Mouse (Mus musculus) telencephalon, adult 2 months (tissue): ENCODE results near the gene Vmn2r99.

ENCODE experiments used
- DNase-seq: peaks from one replicate; pipeline ENCODE4 v3.0.0-alpha.2; 2011; ENCODE audit warnings: low read depth, low spot score

The Vmn2r99 gene

DNA sequence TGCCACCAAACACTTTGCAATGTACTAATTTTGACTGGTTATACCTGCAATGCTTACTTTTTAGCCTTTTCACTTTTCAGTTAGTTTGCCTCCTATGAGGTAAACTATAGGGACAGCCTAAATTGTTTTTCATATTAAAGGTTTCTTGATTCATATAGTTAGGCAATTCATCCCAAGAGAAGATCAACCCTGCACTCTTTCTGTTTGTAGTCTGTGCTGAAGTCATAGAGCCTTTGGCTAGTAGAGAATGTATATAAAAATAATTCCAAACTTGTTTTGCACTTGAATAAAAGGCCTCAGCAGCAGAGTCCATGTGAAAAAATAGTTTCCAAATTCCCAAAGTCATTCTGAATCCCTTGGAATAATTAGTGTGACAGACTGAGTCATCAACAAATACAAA is at the start of gene Vmn2r99:
Gene Vmn2r99 (plus strand): TSS at position 301 of the 400 bp plus-strand sequence.
- DNase-seq, result no peak

GRCm38 (mm10) chr17:19437623-19438022 is 75.9 kb downstream of the Vmn2r99 start:
- no peak for DNase-seq

DNA sequence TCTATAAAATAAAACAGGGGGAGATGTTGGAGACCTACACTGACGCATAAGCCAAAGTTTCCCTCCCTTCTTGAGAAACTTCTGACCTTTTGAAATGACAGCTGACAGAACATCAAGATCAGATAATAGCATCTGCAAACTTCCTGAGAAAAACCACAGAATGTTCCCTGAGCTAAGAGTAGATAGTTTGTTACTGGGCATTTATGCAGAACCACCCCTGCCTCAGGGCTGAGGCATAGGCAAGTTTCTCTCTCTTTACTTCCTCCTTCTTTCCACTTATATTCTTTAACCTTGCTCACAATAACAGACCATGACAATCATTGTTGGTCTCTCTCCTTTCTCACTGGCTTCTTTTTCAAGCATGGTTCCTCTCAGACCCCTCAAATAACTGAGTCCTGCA is 83.2 kb downstream of the Vmn2r99 start:
- no peak for DNase-seq
